Mouse (Mus musculus) thymus, postnatal 14 days (tissue): Measurements from ENCODE around the gene Atp6v0b.
A peak's percentile ranks its signal among the peaks of the same experiment; 100 is the strongest.

Experiments
- DNase-seq: peaks from one replicate; pipeline ENCODE4 v3.0.0; 2021

Gene Atp6v0b

GRCm38 (mm10) chr4:117887133-117887532 is at the start of gene Atp6v0b:
Atp6v0b (minus strand) TSS chr4:117887333.
- DNase-seq: peak; percentile 95

GRCm38 (mm10) chr4:117934081-117934480 is 46.9 kb upstream of the Atp6v0b start:
- no peak for DNase-seq

GRCm38 (mm10) chr4:117933248-117933647 is 46.1 kb upstream of the Atp6v0b start:
- no peak for DNase-seq

- no peak for DNase-seq
These were observed 42.3 kb upstream of the Atp6v0b start, which contains the start of gene Artn for GRCm38 (mm10) chr4:117929391-117929881. Artn (minus strand) TSS chr4:117929763.

- peak; percentile 14 for DNase-seq
These were observed 41.6 kb upstream of the Atp6v0b start for GRCm38 (mm10) chr4:117928699-117929241.

- peak; percentile 36 for DNase-seq
These were observed 41.1 kb upstream of the Atp6v0b start for GRCm38 (mm10) chr4:117928234-117928633.

GRCm38 (mm10) chr4:117926545-117927482 is 39.7 kb upstream of the Atp6v0b start:
- DNase-seq: peak; percentile 41

- DNase-seq: no peak
These were observed 37.8 kb upstream of the Atp6v0b start for GRCm38 (mm10) chr4:117924916-117925315.

- DNase-seq: no peak
These were observed 36.3 kb upstream of the Atp6v0b start for GRCm38 (mm10) chr4:117923450-117923849.

GRCm38 (mm10) chr4:117921358-117921757 is 34.2 kb upstream of the Atp6v0b start:
- no peak for DNase-seq

- no peak for DNase-seq
These were observed 31.6 kb upstream of the Atp6v0b start for GRCm38 (mm10) chr4:117918762-117919161.

- no peak for DNase-seq
These were observed 31.1 kb upstream of the Atp6v0b start for GRCm38 (mm10) chr4:117918261-117918660.

- no peak for DNase-seq
These were observed 30.7 kb upstream of the Atp6v0b start for GRCm38 (mm10) chr4:117917847-117918246.

GRCm38 (mm10) chr4:117917402-117917801 is 30.3 kb upstream of the Atp6v0b start:
- DNase-seq: no peak

GRCm38 (mm10) chr4:117916386-117916785 is 29.3 kb upstream of the Atp6v0b start:
- no peak for DNase-seq

- DNase-seq: peak; percentile 39
These were observed 28.5 kb upstream of the Atp6v0b start for GRCm38 (mm10) chr4:117915489-117916105.

GRCm38 (mm10) chr4:117914591-117915442 is 27.7 kb upstream of the Atp6v0b start, which contains the start of gene Ipo13:
Ipo13 (minus strand) TSS chr4:117914999.
- DNase-seq: peak; percentile 95

- DNase-seq: no peak
These were observed 26.9 kb upstream of the Atp6v0b start for GRCm38 (mm10) chr4:117914031-117914430.

- no peak for DNase-seq
These were observed 26.3 kb upstream of the Atp6v0b start for GRCm38 (mm10) chr4:117913421-117913820.

- no peak for DNase-seq
These were observed 25.6 kb upstream of the Atp6v0b start for GRCm38 (mm10) chr4:117912685-117913273.

GRCm38 (mm10) chr4:117912131-117912561 is 25.0 kb upstream of the Atp6v0b start:
- DNase-seq: no peak
